Mouse (Mus musculus): ENCODE measurements around the gene Rab3a.

Rab3a gene

GRCm38 (mm10) chr8:70742176-70742575 is 12.3 kb upstream of the Rab3a start:
- no peak for DNase-seq (ENCODE audit: low spot score in 2 of 2)

- no peak for DNase-seq (ENCODE audit: low spot score in 2 of 2)
These were observed 11.4 kb upstream of the Rab3a start for GRCm38 (mm10) chr8:70742981-70743655.

DNA sequence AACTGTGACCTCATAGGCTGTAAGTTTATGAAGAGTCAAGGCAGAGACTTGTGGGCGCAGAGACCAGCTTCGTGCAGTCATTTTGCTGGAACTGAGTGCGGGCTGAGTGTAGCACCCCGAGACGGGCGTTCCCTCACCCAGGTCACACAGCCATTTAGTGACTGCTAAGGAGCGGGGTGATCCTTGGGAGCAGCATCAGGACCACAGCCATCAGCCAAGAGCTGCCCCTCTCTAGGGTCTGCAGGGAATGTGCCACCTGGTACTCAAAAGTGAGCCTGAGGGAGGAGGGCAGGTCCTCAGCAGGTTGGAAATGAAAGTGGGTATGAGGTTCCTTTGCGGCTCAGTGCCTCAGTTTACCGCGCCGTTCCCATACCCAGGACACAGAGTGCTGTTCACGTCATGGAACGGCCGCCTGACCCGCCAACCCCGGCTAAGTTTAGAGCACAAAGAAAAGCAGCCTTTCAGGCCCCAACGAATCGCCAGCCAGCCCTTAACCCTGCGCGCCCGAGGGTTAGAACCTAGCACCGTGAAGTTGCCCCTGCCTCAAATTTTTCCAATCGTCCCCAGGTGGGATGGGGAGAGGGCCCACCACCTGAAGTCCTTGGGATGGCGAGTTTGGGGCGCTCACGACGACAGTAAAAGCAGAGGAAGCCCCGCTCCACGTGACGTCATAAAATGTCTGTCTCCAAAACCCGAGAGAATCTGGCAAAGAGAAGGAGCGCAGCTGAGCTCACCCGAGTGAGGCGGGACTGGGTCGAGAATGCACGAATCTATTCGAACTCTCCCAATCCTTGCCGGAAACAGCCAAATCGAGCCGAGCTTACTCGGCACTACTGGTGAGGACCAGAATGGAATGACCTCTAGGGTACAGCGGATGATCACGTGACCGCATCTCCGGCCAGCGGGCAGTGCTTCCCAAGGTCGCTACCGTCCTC is 10.6 kb upstream of the Rab3a start:
- DNase-seq (ENCODE audit: low spot score in 2 of 2), result peak in 1 of 2 experiments; percentile 44

- no peak for DNase-seq (ENCODE audit: low spot score in 2 of 2)
These were observed 9.7 kb upstream of the Rab3a start for GRCm38 (mm10) chr8:70744806-70745205.

- no peak for DNase-seq (ENCODE audit: low spot score in 2 of 2)
These were observed 8.7 kb upstream of the Rab3a start for GRCm38 (mm10) chr8:70745691-70746220.

DNA sequence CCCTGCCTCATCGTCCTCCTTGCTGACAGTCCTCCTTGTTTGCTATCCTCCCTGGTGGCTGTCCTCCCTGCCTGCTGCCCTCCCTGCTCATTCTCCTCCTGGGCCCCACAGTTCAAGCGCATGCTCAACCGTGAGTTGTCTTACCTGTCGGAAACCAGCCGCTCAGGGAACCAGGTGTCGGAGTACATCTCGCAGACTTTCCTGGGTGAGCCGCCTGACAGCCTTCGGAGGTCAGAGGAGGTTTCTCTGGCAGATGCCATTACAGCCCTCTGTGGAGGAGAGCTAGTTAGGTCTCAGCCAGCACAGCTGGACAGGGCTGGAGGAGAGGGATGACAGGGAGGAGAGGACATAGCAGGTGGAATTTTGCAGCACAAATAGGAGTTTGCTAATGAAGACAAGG is 7.8 kb upstream of the Rab3a start:
- DNase-seq (ENCODE audit: low spot score in 2 of 2), result no peak

DNA sequence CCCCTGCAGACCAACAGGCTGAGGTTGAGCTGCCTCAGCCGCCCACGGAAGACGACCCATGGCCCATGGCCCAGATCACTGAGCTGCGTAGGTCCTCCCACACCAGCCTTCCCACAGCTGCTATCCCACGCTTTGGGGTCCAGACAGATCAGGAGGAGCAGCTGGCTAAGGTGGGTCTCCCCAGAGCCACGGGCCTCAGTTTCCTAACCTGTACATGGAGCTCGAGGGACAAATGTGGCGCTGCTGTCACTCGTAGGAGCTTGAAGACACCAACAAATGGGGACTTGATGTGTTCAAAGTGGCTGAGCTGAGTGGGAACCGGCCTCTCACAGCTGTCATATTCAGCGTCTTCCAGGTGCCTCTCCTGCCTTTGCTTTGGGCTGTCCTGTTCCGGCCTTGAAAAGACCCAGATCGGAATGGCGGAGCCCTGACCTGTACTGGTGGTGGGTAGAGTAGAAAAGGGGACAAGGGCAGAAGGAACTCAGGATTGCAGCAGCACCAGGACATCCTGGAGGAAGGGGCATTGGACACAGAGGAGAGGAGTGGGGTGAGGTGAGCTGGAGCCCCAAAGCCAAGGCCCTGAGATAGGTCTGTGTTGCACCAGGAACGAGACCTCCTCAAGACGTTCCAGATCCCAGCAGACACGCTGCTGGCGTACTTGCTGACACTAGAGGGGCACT is 7.1 kb upstream of the Rab3a start:
- DNase-seq (ENCODE audit: low spot score in 2 of 2), result no peak

DNA sequence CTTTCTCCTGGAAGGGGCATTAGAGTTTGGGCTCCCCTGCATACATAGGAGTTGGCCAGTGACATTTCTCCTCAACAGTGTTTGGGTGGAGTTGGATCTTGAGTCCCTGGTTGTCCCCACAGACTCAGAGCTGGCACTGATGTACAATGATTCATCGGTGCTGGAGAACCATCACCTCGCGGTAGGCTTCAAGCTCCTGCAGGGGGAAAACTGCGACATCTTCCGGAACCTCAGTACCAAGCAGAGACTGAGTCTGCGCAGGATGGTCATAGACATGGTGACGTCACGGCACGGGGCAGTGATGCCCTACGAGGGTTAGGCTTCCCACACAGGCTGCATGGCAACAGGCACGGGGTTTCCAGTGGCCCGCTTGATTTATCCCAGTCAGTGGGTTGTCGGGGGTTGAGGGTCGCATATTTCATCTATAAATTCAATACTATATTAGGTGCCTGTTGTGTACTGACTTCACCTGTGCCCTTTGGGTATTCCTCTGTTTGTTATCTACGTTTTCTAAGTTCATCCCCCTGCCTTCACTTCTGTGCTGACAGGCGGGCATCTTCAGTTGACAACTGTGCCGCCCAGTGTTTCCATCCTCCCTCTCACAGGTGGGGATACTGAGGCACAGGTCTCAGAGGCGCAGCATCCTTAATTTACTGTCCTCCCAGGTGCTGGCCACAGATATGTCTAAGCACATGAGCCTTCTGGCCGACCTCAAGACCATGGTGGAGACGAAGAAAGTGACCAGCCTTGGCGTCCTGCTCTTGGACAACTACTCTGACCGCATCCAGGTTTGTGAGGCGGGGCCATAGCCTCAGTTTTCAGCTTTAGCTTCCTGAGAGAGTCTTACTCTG is 6.0 kb upstream of the Rab3a start:
- DNase-seq (ENCODE audit: low spot score in 2 of 2), result no peak

GRCm38 (mm10) chr8:70749097-70749674 is 5.3 kb upstream of the Rab3a start:
- DNase-seq (ENCODE audit: low spot score in 2 of 2), result no peak

- peak; percentile 22 to 32 for DNase-seq (ENCODE audit: low spot score in 2 of 2)
These were observed 4.3 kb upstream of the Rab3a start for GRCm38 (mm10) chr8:70750128-70750680.

DNA sequence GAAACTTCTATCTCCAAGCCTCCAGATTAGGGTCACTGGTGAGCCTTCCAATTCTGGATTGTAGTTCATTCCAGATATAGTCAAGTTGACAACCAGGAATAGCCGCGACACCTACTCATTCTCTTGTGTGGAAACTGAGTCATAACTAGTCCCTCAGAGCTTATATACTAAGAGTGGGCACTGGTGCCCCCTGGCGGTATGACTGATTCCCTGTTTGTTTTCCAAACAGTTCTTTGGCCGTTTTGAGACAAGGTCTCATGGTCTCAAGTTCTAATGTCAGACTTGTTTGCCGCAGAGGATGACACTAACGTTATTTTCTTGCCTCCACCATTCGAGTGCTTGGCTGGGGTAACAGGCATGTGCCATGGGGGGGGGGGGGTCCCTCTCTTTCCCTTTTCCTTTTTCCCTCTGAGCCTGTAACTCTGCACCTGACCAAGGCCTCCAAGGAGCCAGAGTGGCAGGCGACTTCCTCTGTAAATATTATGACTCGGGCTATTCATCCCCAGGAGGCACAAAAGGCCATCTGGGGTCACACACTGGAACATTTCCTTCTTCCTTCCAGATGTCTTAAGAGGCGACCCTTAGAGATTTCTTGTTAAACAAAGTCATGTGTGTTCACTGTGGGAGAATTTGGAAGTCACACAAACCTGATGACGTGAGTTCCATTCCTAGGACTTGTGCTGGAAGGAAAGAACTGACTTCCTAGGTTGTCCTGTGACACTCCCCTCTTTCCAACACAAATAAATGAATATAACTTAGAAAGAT is 2.3 kb upstream of the Rab3a start:
- DNase-seq (ENCODE audit: low spot score in 2 of 2), result peak; percentile 84 to 87

GRCm38 (mm10) chr8:70753151-70753550 is 1.3 kb upstream of the Rab3a start:
- DNase-seq (ENCODE audit: low spot score in 2 of 2), result peak; percentile 89 to 92

- DNase-seq (ENCODE audit: low spot score in 2 of 2), result peak; percentile 75 to 83
These were observed 587 bp downstream of the Rab3a start for GRCm38 (mm10) chr8:70754871-70755660.

DNA sequence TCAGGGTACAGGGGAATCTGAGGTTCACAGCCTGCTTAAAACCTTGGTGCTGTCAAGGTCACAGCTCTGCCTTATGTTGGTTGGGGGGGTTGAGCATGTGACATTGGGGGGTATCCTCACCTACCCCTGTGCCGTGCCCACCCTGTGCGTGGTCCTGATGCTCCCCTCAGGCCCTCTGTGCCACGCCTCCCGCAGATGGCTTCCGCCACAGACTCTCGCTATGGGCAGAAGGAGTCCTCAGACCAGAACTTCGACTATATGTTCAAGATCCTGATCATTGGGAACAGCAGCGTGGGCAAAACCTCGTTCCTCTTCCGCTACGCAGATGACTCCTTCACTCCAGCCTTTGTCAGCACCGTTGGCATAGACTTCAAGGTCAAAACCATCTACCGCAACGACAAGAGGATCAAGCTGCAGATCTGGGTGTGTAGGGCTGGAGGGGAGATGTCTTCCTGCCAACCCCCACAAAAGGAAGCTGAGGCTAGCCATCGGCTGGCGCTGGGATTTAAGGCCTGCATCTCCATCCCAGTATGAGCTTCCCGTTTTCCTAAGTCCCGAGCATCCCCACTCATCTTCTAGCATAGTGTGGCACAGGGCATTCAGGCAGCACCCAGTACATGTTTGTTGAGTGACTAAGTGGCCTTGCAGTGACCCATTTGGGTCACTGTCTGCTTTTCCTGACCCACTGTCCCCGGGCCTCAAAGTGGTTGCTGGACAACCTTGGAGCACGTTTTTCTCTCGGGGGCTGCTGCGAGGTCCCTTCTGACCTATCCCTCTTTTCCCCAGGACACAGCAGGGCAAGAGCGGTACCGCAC is 1.4 kb downstream of the Rab3a start:
- DNase-seq (ENCODE audit: low spot score in 2 of 2), result peak in 1 of 2 experiments; percentile 21

- peak; percentile 1 to 3 for DNase-seq (ENCODE audit: low spot score in 2 of 2)
These were observed 2.1 kb downstream of the Rab3a start for GRCm38 (mm10) chr8:70756476-70757040.

GRCm38 (mm10) chr8:70757523-70758307 is 3.2 kb downstream of the Rab3a start:
- DNase-seq (ENCODE audit: low spot score in 2 of 2), result peak in 1 of 2 experiments; percentile 35

DNA sequence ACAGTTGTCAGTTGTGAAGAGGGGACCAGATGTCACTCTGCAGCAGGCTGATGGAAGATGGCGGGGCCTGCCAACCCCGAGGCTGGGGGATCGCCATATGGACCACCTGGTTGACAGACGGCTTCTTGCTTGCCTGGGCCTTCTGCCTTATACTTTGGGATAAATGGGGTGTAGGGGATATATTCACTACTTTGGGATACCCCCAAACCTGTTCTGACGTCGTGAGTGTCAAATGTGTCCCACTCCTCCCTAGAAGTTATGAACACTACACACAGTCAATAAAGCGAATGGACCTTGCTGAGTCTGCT is 3.8 kb downstream of the Rab3a start:
- no peak for DNase-seq (ENCODE audit: low spot score in 2 of 2)
